19 mouse cellular contexts compared by ENCODE assay signal in genomic region chr5:113457260-113457659, GRCm38 (mm10). TPM values are rescaled to one million over a fixed set of nuclear protein-coding genes. Genes with fewer than 3 reads are reported as not detected.
DNase-seq lines count a peak whose midpoint lies in the region; ATAC-seq and TF ChIP-seq lines count a peak whose summit lies in the region.
"Had no signal": no experiment of that assay in that cellular context is flagged by ENCODE, and none has a peak within 500 bp of the region (broad histone marks: within the 10 kb centered on the region; RNA-seq: fewer than 3 reads in every experiment).

No protein-coding gene starts in this region.

- TF ChIP-seq CTCF in midbrain, postnatal 0 days (IDR thresholded peaks at IDR 0.05), result no peak

- WGBS in midbrain, embryonic 10.5 days, result 76% methylated on average over 6 of the region's 6 CpGs
- WGBS in midbrain, embryonic 16.5 days, result 24% methylated on average over 6 of the region's 6 CpGs
- WGBS in midbrain, postnatal 0 days, result 40% methylated on average over 6 of the region's 6 CpGs

- H3K4me3 ChIP-seq in midbrain, embryonic 10.5 days, result no peak overlapping the region
- no peak overlapping the region for H3K4me3 ChIP-seq in midbrain, embryonic 16.5 days (ENCODE audit: low read depth, low read length)
- H3K4me3 ChIP-seq in midbrain, postnatal 0 days (ENCODE audit: low read depth, low read length), result no peak overlapping the region
- H3K4me3 ChIP-seq: heart, embryonic 13.5 days; layer of hippocampus, adult 2 months; neural tube, embryonic 12.5 days had no signal

- no peak overlapping the region for H3K9ac ChIP-seq in midbrain, embryonic 16.5 days (ENCODE audit: low read depth, low read length)
- no peak overlapping the region for H3K9ac ChIP-seq in midbrain, postnatal 0 days (replicated peaks; ENCODE audit: low read length, poor library complexity, severe bottlenecking)
- H3K9ac ChIP-seq: heart, embryonic 13.5 days; liver, postnatal 0 days; neural tube, embryonic 12.5 days had no signal

- no peaks in the 10 kb centered on the region for H3K9me3 ChIP-seq in midbrain, embryonic 10.5 days (replicated peaks)
- no peaks in the 10 kb centered on the region for H3K9me3 ChIP-seq in midbrain, embryonic 16.5 days (replicated peaks; ENCODE audit: control insufficient read depth, low read length, poor library complexity, severe bottlenecking)
- H3K9me3 ChIP-seq in midbrain, postnatal 0 days (ENCODE audit: low read length), result no peaks in the 10 kb centered on the region
- H3K9me3 ChIP-seq: neural tube, embryonic 12.5 days had no signal

- H3K36me3 ChIP-seq in midbrain, embryonic 10.5 days, result no peaks in the 10 kb centered on the region
- no peaks in the 10 kb centered on the region for H3K36me3 ChIP-seq in midbrain, embryonic 16.5 days (ENCODE audit: control insufficient read depth, insufficient read depth, low read length)
- no peaks in the 10 kb centered on the region for H3K36me3 ChIP-seq in midbrain, postnatal 0 days (ENCODE audit: insufficient read depth, low read length)
- H3K36me3 ChIP-seq: heart, embryonic 13.5 days; neural tube, embryonic 12.5 days had no signal

- DNase-seq in midbrain, embryonic 10.5 days (ENCODE audit: low spot score), result no peak
- DNase-seq in cerebellum, adult 11-12 months, result peak; percentile 68
- DNase-seq in cerebellum, adult 9-10 months, result peak; percentile 58
- peak; percentile 76 for DNase-seq in midbrain, postnatal 0 days (ENCODE audit: low spot score)
- no peak for DNase-seq in urinary bladder, postnatal 10 days (ENCODE audit: low spot score)
- DNase-seq: adrenal gland, adult 2 months; heart, adult 18-20 months; kidney, adult 8-10 months; kidney, postnatal 14 days; liver, postnatal 0 days; lung, postnatal 10 days; thymus, adult 18-20 months had no signal

- H3K4me2 ChIP-seq in midbrain, embryonic 16.5 days (ENCODE audit: low read length), result no peak overlapping the region
- H3K4me2 ChIP-seq in midbrain, postnatal 0 days (ENCODE audit: low read depth, low read length, poor library complexity, severe bottlenecking), result no peak overlapping the region
- H3K4me2 ChIP-seq: heart, embryonic 13.5 days; neural tube, embryonic 12.5 days had no signal

- peaks cover 42% of the 10 kb centered on the region for H3K4me1 ChIP-seq in midbrain, embryonic 10.5 days
- peaks cover 32% of the 10 kb centered on the region for H3K4me1 ChIP-seq in midbrain, embryonic 16.5 days (ENCODE audit: control insufficient read depth, insufficient read depth, low read length)
- peaks cover 22% of the 10 kb centered on the region; the same call in 1 of the 2 replicates for H3K4me1 ChIP-seq in midbrain, postnatal 0 days (ENCODE audit: insufficient read depth, low read length)

- peaks cover 25% of the 10 kb centered on the region for H3K27me3 ChIP-seq in midbrain, embryonic 10.5 days (ENCODE audit: low read depth, poor library complexity, severe bottlenecking)
- no peaks in the 10 kb centered on the region for H3K27me3 ChIP-seq in midbrain, embryonic 16.5 days (ENCODE audit: control insufficient read depth, insufficient read depth, low read depth, low read length)
- no peaks in the 10 kb centered on the region for H3K27me3 ChIP-seq in midbrain, postnatal 0 days (ENCODE audit: insufficient read depth, low read length)

- no peak for ATAC-seq in midbrain, embryonic 16.5 days
- ATAC-seq in midbrain, postnatal 0 days (ENCODE audit: low FRiP score), result no peak
- no peak for ATAC-seq in megakaryocyte-erythroid progenitor cell, adult 5-6 weeks (replicated peaks; ENCODE audit: low FRiP score, low TSS enrichment, poor library complexity, severe bottlenecking)
- ATAC-seq: inflammation-experienced regulatory T-cells, adult 6 months; liver, postnatal 0 days had no signal

- peak overlapping the region; percentile 53; the same call in 1 of the 2 replicates for H3K27ac ChIP-seq in midbrain, embryonic 10.5 days (replicated peaks)
- H3K27ac ChIP-seq in midbrain, embryonic 16.5 days (ENCODE audit: low read length), result no peak overlapping the region
- H3K27ac ChIP-seq in midbrain, postnatal 0 days (ENCODE audit: low read depth, low read length), result no peak overlapping the region
- H3K27ac ChIP-seq: heart, embryonic 13.5 days; layer of hippocampus, adult 2 months; neural tube, embryonic 12.5 days had no signal

RNA-seq across cellular contexts. Expression of gene Wscd2, which starts 32.9 kb away (rescaled TPM):
- 9.2 and 11.8 TPM in 2 replicates for polyA plus RNA-seq in midbrain, embryonic 10.5 days (2016; fragmentation: Nextera tagmentation; extraction: Ambion mirVana)
- polyA plus RNA-seq in midbrain, embryonic 16.5 days (2015; fragmentation: Nextera tagmentation; extraction: Ambion mirVana), result 14.4 and 16.1 TPM in 2 replicates
- 26.4 and 28.8 TPM in 2 replicates for total RNA-seq in midbrain, postnatal 0 days (2014; rRNA removed)
- 11.7 and 13.2 TPM in 2 replicates for polyA plus RNA-seq in midbrain, postnatal 0 days (2015; fragmentation: Nextera tagmentation; extraction: Ambion mirVana)
- not detected in 2 replicates for total RNA-seq in megakaryocyte-erythroid progenitor cell, adult 5-6 weeks (2014; fragmentation: Nextera tagmentation)
- not detected in 2 replicates for total RNA-seq in megakaryocyte-erythroid progenitor cell, adult 5-6 weeks (2017)
- total RNA-seq: megakaryocyte progenitor cell, adult 5-6 weeks had no signal
- polyA plus RNA-seq: liver, postnatal 0 days had no signal

Comparison
In these comparisons a context has a peak if more than half of its experiments do, and no peak if none do; other contexts are left out.
1. DNase-seq: peak in cerebellum, adult 11-12 months (single experiment), cerebellum, adult 9-10 months (single experiment) and midbrain, postnatal 0 days (single experiment); none in midbrain, embryonic 10.5 days (single experiment) and urinary bladder, postnatal 10 days (single experiment).